Mouse (Mus musculus) ES-E14 (cell line): ENCODE measurements around the gene Hk1. TPM values are rescaled to one million over a fixed set of nuclear protein-coding genes. Genes with fewer than 3 reads are reported as not detected.

Experiments used
- DNase-seq: peaks from one replicate; pipeline ENCODE4 v3.0.0-alpha.2; 2013; ENCODE audit warnings: low read depth, low spot score
- H3K27ac ChIP-seq: 2 replicates; pipeline ENCODE4 v1.5.1; 2012; ENCODE audit warnings: low read depth, mild to moderate bottlenecking, low read length, moderate library complexity, mixed read lengths; ENCODE audit not compliant: poor library complexity, insufficient read depth, severe bottlenecking
- H3K36me3 ChIP-seq: 2 replicates; pipeline ENCODE4 v1.6.1; 2012; ENCODE audit warnings: mild to moderate bottlenecking, low read length, moderate library complexity, mixed read lengths; ENCODE audit not compliant: control insufficient read depth, poor library complexity, insufficient read depth, severe bottlenecking
- H3K4me1 ChIP-seq, 2 experiments: fragments of 150-350 bp in 1 of 2; sonication (generic) in 1 of 2; 2 replicates each; pipeline ENCODE4 v1.6.1; 2012; ENCODE audit warnings: low read length in 2 of 2, mild to moderate bottlenecking in 1 of 2, mixed read lengths in 1 of 2; ENCODE audit not compliant: control insufficient read depth in 2 of 2, insufficient read depth in 2 of 2, poor library complexity in 1 of 2
- H3K4me3 ChIP-seq, 2 experiments: fragments of 150-350 bp in 1 of 2; sonication (generic) in 1 of 2; 2 replicates each; pipeline ENCODE4 v1.5.1; 2012; ENCODE audit warnings: low read length in 2 of 2, low read depth in 1 of 2, mild to moderate bottlenecking in 1 of 2, mixed read lengths in 1 of 2; ENCODE audit not compliant: insufficient read depth in 1 of 2, poor library complexity in 1 of 2, severe bottlenecking in 1 of 2
- H3K9ac ChIP-seq: 2 replicates; pipeline ENCODE4 v1.6.1; 2012; ENCODE audit warnings: low read depth, mild to moderate bottlenecking, low read length, mixed read lengths; ENCODE audit not compliant: poor library complexity, insufficient read depth, severe bottlenecking
- H3K9me3 ChIP-seq: fragments of 150-350 bp; sonication (generic); 2 replicates; pipeline ENCODE4 v1.6.1; 2012; ENCODE audit warnings: low read depth, mild to moderate bottlenecking, low read length; ENCODE audit not compliant: control insufficient read depth, insufficient read depth
- CHD2 ChIP-seq: IDR thresholded peaks from 2 replicates; pipeline ENCODE4 v1.6.1; 2014; ENCODE audit warnings: mild to moderate bottlenecking, low read depth, low read length, inconsistent platforms
- HCFC1 ChIP-seq: IDR thresholded peaks from 2 replicates; pipeline ENCODE4 v1.6.1; 2012; ENCODE audit warnings: low read length, inconsistent platforms, borderline replicate concordance; ENCODE audit not compliant: insufficient read depth
- MAFK ChIP-seq: IDR thresholded peaks from 2 replicates; pipeline ENCODE4 v1.6.1; 2014; ENCODE audit warnings: mild to moderate bottlenecking, low read depth, low read length, inconsistent platforms; ENCODE audit not compliant: insufficient read depth
- ZC3H11A ChIP-seq: IDR thresholded peaks from 2 replicates; pipeline ENCODE4 v1.6.1; 2012; ENCODE audit warnings: low read depth, mild to moderate bottlenecking, inconsistent platforms, low read length, borderline replicate concordance
- ZNF384 ChIP-seq: IDR thresholded peaks from 2 replicates; pipeline ENCODE4 v1.6.1; 2012; ENCODE audit warnings: low read depth, low read length, inconsistent platforms
- in situ Hi-C, 2 experiments: fragments of 600-800 bp; cut with MboI; formaldehyde crosslinking; loops; one replicate each; pipeline ENCODE4 v1.15.1; 2025; ENCODE audit warnings: low sequenced_read_pairs in 2 of 2, inconsistent platforms in 1 of 2; ENCODE audit not compliant: unreplicated experiment in 2 of 2
- total RNA-seq: library from RNA; depleted of rRNA; stranded (reverse); fragments of 300-350 nt; gene quantifications from 2 replicates; pipeline ENCODE4 v1.2.3, GENCODE M21; 2012

Hk1 gene
- total RNA-seq, 1 experiment = 18.8 TPM

DNA sequence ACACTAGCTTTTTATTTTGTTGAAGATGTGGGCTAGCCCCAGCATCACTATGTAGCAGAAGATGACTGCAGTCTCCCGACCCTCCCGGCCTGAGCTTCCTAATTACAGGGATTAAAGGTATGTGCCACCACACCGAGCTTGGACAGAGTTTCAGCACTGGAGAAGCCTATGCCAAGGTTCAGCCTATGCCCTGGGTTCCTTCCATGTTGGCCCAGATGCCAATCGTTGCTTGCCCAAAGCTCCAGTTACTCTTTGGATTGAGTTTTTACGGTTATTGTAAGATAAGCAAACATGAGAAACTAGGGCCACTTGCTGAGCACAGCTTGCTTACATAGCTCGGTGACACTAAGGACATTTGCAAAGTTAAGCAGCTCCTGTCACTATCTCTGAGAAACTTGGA is 74.6 kb downstream of the Hk1 start:
- Histone ChIP-seq H3K27ac (no peak overlapping the region), H3K4me1 (no peaks in the 10 kb centered on the region), H3K36me3 (no peaks in the 10 kb centered on the region), H3K9ac (no peak overlapping the region), H3K4me3 (no peak overlapping the region), H3K9me3 (no peaks in the 10 kb centered on the region)
- in situ Hi-C loops = no loop called here
- no peak for DNase-seq
- TF ChIP-seq ZNF384 (no peak), CHD2 (no peak)

DNA sequence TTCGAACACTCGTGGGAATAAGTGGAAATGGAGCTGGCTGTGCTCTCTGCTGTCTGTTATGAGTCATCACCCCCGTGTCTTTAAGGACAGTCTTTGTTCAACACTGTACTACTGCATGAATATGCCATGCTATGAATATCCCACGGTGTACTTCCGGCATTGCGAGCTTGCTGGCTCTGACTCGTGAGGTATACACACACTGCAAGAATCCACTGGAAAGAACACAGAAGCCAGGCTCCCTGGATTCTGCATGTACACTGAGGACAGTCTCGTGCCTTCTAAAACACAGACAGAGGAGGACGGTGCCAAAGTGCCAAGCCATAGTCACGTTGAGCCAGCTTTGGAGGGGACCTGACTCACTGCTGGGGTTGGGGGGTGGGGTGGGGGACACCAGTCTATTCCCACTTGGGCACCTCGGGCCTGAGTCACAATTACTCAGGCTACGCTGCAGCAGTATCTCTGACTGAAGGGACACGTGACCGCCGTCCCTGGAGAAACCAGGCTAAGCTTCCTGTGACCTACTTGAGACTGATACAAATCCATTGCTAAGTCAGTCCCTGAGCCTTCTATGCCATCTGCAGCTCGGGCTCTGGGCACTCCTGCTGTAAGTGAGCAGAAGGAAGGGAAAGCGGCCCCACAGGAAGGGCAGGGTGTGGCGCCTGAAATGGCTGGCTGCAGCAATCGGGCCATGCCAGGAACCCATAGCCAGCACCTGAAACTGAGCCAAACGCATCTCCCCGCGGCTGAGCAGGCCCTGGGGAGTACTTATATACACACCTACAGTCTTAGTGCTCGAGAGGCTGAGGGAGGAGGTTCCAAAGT is 79.5 kb downstream of the Hk1 start:
- in situ Hi-C loops = no loop called here
- no peak for DNase-seq
- no peak for TF ChIP-seq ZC3H11A
- Histone ChIP-seq H3K36me3 (no peaks in the 10 kb centered on the region), H3K9ac (no peak overlapping the region; the same call in 1 of the 2 replicates), H3K4me1 (peaks cover 0 to 7% of the 10 kb centered on the region in 2 experiments; a peak in 1 of 4 replicates), H3K4me3 (no peak overlapping the region), H3K27ac (no peak overlapping the region), H3K9me3 (no peaks in the 10 kb centered on the region)

DNA sequence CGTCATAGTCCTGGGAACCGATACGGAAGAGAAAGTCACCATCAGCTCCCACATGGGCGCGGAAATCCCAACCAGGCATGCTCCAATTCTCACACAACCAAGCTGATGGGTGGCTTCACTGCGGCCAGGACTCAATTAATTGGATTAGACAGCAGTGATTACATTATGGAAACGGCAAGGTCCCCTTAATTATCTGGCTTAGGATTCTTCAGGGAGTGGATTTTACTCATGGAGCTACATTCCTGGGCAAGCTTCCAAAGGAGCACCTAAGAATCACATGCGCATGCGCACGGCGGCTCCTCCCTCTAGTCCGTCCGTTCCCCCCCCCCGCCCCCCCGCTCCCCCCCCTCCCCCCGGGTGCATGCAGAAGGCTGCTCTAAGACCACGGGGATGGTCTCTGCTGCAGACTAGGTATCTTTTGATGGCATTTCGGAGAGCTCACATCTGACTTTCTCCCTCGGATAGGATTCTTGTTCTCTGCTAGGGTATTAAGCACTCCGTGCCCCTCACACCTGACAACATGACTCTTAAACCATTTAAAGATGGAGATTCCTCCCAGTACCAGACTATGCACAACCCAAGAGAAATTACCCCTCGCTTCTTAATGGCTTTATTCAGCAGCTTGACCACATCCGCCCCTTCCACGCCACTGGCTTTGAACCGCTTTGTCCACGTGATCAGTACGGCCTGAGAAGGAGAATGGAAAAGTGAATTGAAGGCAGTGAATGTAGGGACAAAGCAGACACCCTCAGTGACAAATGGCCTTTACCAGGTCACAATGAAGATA is 83.4 kb downstream of the Hk1 start:
- Histone ChIP-seq H3K9ac (peak overlapping the region; percentile 29; the same call in 1 of the 2 replicates), H3K4me3 (peak overlapping the region in 1 of 2 experiments; percentile 6; a peak in 2 of 4 replicates), H3K27ac (no peak overlapping the region), H3K36me3 (no peaks in the 10 kb centered on the region), H3K9me3 (no peaks in the 10 kb centered on the region), H3K4me1 (peaks cover 0 to 7% of the 10 kb centered on the region in 2 experiments; a peak in 1 of 4 replicates)
- no peak for DNase-seq
- in situ Hi-C loops = no loop called here
- TF ChIP-seq ZC3H11A = no peak
- no peak for TF ChIP-seq HCFC1
- TF ChIP-seq CHD2 = no peak

DNA sequence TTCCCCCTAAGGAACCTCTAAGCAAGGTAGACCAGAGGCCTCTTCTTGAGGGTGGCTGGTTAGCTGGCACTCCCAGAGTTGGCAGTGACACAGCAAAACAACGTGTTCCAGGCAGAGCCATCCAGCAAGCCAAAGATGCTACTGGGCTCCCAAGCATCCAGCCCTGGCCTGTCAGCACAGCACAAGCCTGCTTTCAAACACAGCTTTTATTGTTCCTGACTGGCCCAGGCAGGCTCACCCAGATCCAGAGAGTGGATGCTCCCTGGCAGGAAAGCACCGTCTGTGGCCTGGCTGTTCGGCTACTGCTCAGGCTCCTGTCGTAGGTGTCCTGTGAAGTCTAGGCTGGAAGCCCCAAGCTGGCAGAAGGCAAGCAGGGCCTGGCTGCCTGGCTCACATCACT is 85.6 kb downstream of the Hk1 start:
- in situ Hi-C loops = no loop called here
- no peak for TF ChIP-seq ZNF384
- TF ChIP-seq ZC3H11A = no peak
- TF ChIP-seq MAFK = no peak
- no peak for TF ChIP-seq CHD2
- TF ChIP-seq HCFC1 = no peak
- H3K27ac ChIP-seq = no peak overlapping the region
- H3K4me3 ChIP-seq = no peak overlapping the region
- DNase-seq = no peak
- H3K9me3 ChIP-seq = no peaks in the 10 kb centered on the region
- no peak overlapping the region for H3K9ac ChIP-seq
- peaks cover 0 to 7% of the 10 kb centered on the region in 2 experiments; a peak in 1 of 4 replicates for H3K4me1 ChIP-seq
- peaks cover 3% of the 10 kb centered on the region; the same call in 1 of the 2 replicates for H3K36me3 ChIP-seq
